Comparison of ENCODE assay signal across 8 mouse cellular contexts in genomic region chr1:93174399-93174798, GRCm38 (mm10). TPM values are rescaled to one million over a fixed set of nuclear protein-coding genes. Genes with fewer than 3 reads are reported as not detected.
A peak's percentile ranks its signal among the peaks of the same experiment; 100 is the strongest.
DNase-seq lines count a peak whose midpoint lies in the region.

No protein-coding gene starts in this region.

- DNase-seq in ZHBTc4 (ENCODE audit: low read depth, low spot score): peak; percentile 87
- DNase-seq in cerebellum, postnatal 4 days (ENCODE audit: low spot score in 2 of 2): peak; percentile 72 to 89
- DNase-seq in gastrocnemius, adult 8-10 months (ENCODE audit: low spot score in 2 of 2): peak; percentile 59 to 68
- peak; percentile 87 for DNase-seq in hindlimb bud, embryonic 11.5 days (ENCODE audit: extremely low spot score, low read depth, low spot score)
- peak; percentile 80 to 87 for DNase-seq in left cerebral cortex, adult 18-20 months (ENCODE audit: low spot score in 2 of 2)
- peak; percentile 72 to 83 for DNase-seq in lung, postnatal 4 days
- DNase-seq in right cerebral cortex, adult 2 months (ENCODE audit: low spot score in 2 of 2): peak; percentile 84 to 87
- DNase-seq in urinary bladder, adult 2 months (ENCODE audit: low spot score): peak; percentile 68

RNA-seq across cellular contexts. Expression of gene Crocc2, which starts 5.9 kb away (rescaled TPM):
- total RNA-seq in gastrocnemius, adult 8-10 months (2022): not detected
- total RNA-seq in left cerebral cortex, adult 18-20 months (2021): under 1 TPM; 0.07 to 0.16 TPM
- 0.09 and 0.10 TPM in 2 replicates for polyA plus RNA-seq in urinary bladder, adult 2 months (2012; rRNA removed)

RNA-seq across cellular contexts. Expression of gene 2310007B03Rik, which starts 13.7 kb away (rescaled TPM):
- not detected for total RNA-seq in gastrocnemius, adult 8-10 months (2022)
- total RNA-seq in left cerebral cortex, adult 18-20 months (2021): not detected
- polyA plus RNA-seq in urinary bladder, adult 2 months (2012; rRNA removed): 0.03 and 0.07 TPM in 2 replicates

RNA-seq across cellular contexts. Expression of gene Agxt, which starts 39.4 kb away (rescaled TPM):
- total RNA-seq in gastrocnemius, adult 8-10 months (2022): not detected
- total RNA-seq in left cerebral cortex, adult 18-20 months (2021): not detected
- polyA plus RNA-seq in urinary bladder, adult 2 months (2012; rRNA removed): not detected in 2 replicates

Comparison
In these comparisons a context has a peak if more than half of its experiments do, and no peak if none do; other contexts are left out.
1. Peak in every context shown above with its lines: DNase-seq.